Mouse (Mus musculus) A20 (cell line): Measurements from ENCODE around the gene Blmh.

Experiments used
- DNase-seq: peaks from one replicate; pipeline ENCODE4 v3.0.0-alpha.2; 2011; ENCODE audit warnings: low read depth, low spot score

The Blmh gene

GRCm38 (mm10) chr11:76924759-76925236 is at the start of gene Blmh:
Gene Blmh, plus strand, starts transcription at chr11:76924809.
- DNase-seq: no peak

DNA sequence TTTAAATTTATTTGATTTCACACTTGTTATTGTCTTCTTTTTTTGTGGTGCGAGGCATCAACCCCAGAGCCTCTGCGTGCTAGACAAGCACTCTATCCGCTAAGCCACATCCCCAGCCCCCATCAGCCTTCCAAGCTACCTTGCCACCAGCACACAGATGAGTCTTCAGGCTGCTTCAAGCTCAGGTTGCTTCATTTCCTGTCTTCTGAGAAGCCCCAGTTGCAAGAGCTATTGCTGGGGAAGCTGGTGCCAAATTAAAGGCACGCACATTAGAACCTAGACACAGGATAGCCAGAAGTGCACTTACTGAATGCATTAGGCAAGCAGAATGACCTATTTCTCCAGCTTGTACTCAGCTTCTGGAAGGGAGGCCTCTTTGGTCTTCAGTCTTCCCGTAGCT is 44.8 kb upstream of the Blmh start:
- no peak for DNase-seq

GRCm38 (mm10) chr11:76884451-76884850 is 40.2 kb upstream of the Blmh start:
- no peak for DNase-seq

- DNase-seq: no peak
Observed at GRCm38 (mm10) chr11:76889339-76890164, 35.1 kb upstream of the Blmh start.

- DNase-seq: no peak
Observed at GRCm38 (mm10) chr11:76891171-76891570, 33.4 kb upstream of the Blmh start.

DNA sequence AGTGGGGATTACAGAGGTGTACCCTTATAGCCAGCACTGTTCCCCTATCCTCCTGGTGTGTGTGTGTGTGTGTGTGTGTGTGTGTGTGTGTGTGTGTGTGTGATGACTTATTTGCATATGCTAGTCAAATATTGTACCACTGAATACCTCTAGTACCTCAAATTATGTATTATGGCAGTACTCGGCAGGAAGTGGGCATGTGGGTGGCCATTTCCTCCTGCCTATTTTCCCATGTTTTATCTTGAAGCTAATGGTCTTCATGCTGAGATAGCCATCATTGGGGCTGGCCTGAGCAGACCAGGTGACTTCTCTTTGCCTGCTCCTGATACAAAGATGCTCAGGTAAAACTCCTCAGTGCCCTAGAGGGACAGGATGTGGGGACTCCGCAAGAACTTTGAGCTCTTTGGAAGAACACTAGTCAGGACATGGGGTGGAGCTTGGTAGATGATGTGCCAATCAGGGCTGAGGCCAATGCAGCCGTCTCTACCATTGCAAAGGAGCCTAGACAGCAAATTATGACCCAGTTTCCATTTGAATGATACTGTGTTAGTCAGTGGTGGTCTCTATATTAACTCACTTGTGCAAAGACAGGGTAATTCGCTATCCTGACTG is 32.8 kb upstream of the Blmh start:
- no peak for DNase-seq

GRCm38 (mm10) chr11:76892972-76893371 is 31.6 kb upstream of the Blmh start:
- DNase-seq: no peak

DNA sequence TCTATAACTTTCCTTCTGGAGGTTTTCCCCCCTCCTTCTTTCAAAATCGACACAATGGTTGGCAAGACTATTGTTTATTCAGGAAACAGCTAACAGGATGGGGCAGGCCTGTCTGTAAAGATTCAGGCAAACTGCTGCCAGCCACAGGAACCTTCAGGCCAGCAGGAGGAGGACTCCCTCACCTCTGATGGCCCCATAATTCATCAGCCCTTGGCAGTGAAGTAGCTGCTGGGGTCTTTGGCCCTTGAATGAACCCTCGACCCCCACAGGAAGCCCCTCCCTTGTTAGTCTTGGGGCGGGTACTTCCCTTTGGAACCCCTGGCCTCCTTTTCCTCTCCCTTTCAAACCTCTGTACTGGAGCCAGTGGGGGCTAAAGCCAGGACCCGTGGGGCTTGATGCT is 31.0 kb upstream of the Blmh start:
- DNase-seq: no peak

DNA sequence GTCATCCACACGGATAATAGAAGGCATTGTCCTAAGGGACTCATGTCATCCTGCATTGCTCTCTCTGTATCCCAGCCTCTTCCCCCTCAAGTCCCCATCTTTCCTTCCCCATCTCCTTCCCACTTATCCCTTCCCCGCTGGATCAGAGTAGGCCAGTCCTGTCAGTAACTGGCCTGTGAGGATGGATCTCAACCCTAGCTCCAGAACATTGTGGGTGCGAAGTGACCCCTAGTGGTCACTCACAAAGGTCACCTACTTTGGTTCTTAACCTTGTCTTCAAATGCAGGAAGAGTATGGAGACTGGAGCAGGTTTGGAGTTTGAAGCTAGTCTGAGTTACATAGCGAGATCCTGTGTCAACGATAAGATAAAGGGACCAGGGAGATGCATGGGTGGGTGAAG is 30.4 kb upstream of the Blmh start:
- peak; percentile 68 for DNase-seq

DNA sequence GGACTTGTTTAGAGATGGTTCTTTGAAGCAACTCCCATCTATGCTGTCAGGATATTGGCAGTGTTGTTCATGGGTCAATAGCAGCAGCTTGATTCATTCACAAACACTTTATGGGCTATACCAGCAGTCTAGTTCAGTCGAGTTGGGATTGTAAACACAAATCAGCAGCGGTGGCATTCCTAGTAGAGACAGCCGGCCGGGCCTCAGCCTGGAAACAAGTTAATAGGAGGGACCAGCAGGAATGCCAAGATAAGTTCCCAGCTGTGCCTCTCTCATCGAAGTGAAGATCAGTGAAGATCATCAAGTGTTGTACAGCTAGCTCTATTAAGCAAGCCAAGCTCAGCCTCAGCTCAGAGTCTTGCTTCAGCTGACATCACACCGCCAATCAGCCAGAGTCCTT is 28.2 kb upstream of the Blmh start:
- no peak for DNase-seq

DNA sequence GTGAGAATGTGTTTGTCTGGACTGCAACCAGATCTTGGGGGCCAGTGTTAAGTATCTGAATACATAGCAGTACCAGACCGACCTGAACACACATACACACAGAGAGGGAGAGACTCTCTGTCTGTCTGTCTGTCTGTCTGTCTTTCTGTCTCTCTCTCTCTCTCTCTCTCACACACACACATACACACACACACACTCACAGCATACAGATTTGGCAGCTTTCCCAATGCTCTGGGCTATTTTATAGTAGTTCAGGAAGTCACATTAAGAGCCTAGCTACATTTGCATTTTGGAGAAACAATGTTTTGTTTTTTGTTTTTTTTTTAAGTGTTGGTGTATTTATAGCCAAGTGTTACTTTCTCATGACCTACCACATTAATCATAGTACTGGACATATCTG is 27.5 kb upstream of the Blmh start:
- no peak for DNase-seq

- DNase-seq: no peak
Observed at GRCm38 (mm10) chr11:76897871-76898270, 26.7 kb upstream of the Blmh start.

DNA sequence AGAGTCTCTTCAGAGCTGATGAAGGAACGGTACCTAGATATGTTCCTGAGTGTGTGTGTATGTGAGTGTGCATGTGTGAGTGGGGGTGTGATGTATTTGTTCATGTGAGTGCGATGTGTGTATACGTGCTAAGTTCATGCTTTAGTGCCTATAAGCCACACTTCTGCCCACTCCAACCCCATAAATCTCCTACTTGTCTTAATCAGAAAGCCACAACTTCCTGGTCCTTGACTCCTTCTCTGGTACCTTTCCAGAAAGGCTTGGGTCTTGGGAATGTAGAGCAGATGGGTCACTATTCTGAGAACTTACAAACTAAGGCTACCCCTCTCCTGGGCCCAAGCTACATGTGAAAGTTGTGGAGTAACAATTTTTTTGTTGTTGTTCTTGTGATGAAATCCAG is 25.9 kb upstream of the Blmh start:
- no peak for DNase-seq

GRCm38 (mm10) chr11:76899758-76900738 is 24.6 kb upstream of the Blmh start:
- DNase-seq: peak; percentile 44

- DNase-seq: no peak
Observed at GRCm38 (mm10) chr11:76901579-76902361, 22.8 kb upstream of the Blmh start, which contains the start of gene Tmigd1. Gene Tmigd1, plus strand, starts transcription at chr11:76902159.

DNA sequence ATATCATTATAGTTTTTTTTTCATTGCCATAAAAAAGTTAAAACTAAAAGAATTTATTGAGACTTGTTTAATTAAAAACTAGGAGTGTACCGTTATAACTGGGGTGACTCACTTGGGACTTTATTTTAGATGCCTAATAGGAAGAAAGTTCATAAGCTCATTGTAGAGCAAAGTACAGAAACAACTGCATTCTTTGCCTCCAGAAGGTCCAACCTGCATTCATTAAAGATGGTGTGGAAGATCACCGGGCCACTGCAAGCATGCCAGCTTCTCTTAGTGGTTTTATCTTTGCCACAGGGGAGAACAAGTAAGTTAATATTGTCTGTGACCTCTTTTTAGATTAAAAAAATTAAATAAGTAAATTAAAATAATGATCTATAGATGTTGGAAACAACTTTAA is 20.3 kb upstream of the Blmh start:
- DNase-seq: no peak

- DNase-seq: no peak
Observed at GRCm38 (mm10) chr11:76908651-76909050, 16.0 kb upstream of the Blmh start.

GRCm38 (mm10) chr11:76911325-76912054 is 13.1 kb upstream of the Blmh start:
- DNase-seq: no peak

GRCm38 (mm10) chr11:76912055-76912395 is 12.6 kb upstream of the Blmh start:
- DNase-seq: no peak

DNA sequence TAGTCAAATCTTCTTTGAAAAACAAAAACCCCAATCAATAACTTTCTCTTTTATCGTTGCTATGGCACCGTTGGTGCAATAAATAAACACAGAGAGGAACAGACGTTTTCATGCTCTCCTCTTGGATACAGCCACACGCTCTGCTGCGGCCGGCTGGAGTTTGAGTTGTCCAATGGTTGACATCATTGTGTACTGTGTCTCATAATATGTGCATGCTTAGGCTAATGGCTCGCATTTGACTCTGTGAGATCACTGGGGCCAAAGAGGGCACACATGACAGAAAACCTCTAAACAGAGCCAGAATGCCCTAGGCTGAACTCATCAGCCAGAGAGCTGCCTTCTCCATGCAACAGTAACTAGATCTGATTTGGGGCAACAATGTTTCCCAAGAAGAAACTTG is 10.2 kb upstream of the Blmh start:
- no peak for DNase-seq
